Mouse (Mus musculus): ENCODE measurements at regions not wholly inside any gene's neighbourhood (a gene's known extent, or its start where the extent isn't known, plus 50 kb on each side); places are given as distances from the start of the nearest gene placed in this dataset.

- no peak overlapping the region for H3K4me3 ChIP-seq (ENCODE audit: insufficient read depth in 1 of 2, low read depth in 2 of 2, low read length in 2 of 2)
- ATAC-seq (ENCODE audit: insufficient read depth) (no peak), DNase-seq (ENCODE audit: low read depth in 3 of 3, low spot score in 3 of 3) (no peak)
- WGBS (ENCODE audit: insufficient replicate concordance): 66% methylated on average over 9 of the region's 9 CpGs
- no peaks in the 10 kb centered on the region for H3K27me3 ChIP-seq (ENCODE audit: control insufficient read depth, insufficient read depth, low read length)
- H3K4me1 ChIP-seq (replicated peaks; ENCODE audit: control insufficient read depth in 2 of 2, insufficient read depth in 2 of 2, low read length in 1 of 2): no peaks in the 10 kb centered on the region
- no peaks in the 10 kb centered on the region for H3K9me3 ChIP-seq (ENCODE audit: control insufficient read depth, low read length)
- H3K36me3 ChIP-seq (replicated peaks; ENCODE audit: control insufficient read depth, insufficient read depth, low read depth): no peaks in the 10 kb centered on the region
- no peak overlapping the region for H3K4me2 ChIP-seq (ENCODE audit: low read depth)
- no peak overlapping the region for H3K27ac ChIP-seq
- H3K9ac ChIP-seq (replicated peaks): no peak overlapping the region
- no peak for TF ChIP-seq CTCF (IDR thresholded peaks at IDR 0.05; ENCODE audit: low read depth)
- no peak for TF ChIP-seq EP300 (IDR thresholded peaks at IDR 0.05; ENCODE audit: low read depth)
Observed at GRCm38 (mm10) chr14:48046094-48046493, 74.5 kb upstream of the Peli2 start.

- no peaks in the 10 kb centered on the region for H3K27me3 ChIP-seq (ENCODE audit: control insufficient read depth, insufficient read depth, low read length)
- 75% methylated on average over 1 of the region's 1 CpGs for WGBS (ENCODE audit: insufficient replicate concordance)
- no peaks in the 10 kb centered on the region for H3K36me3 ChIP-seq (replicated peaks; ENCODE audit: control insufficient read depth, insufficient read depth, low read depth)
- H3K27ac ChIP-seq: no peak overlapping the region
- no peaks in the 10 kb centered on the region for H3K4me1 ChIP-seq (replicated peaks; ENCODE audit: control insufficient read depth in 2 of 2, insufficient read depth in 2 of 2, low read length in 1 of 2)
- no peaks in the 10 kb centered on the region for H3K9me3 ChIP-seq (ENCODE audit: control insufficient read depth, low read length)
- H3K9ac ChIP-seq (replicated peaks): no peak overlapping the region
- no peak overlapping the region for H3K4me2 ChIP-seq (ENCODE audit: low read depth)
- no peak for TF ChIP-seq CTCF (IDR thresholded peaks at IDR 0.05; ENCODE audit: low read depth)
- no peak for TF ChIP-seq EP300 (IDR thresholded peaks at IDR 0.05; ENCODE audit: low read depth)
- ATAC-seq (ENCODE audit: insufficient read depth) (no peak), DNase-seq (ENCODE audit: low read depth in 3 of 3, low spot score in 3 of 3) (no peak)
- H3K4me3 ChIP-seq (ENCODE audit: insufficient read depth in 1 of 2, low read depth in 2 of 2, low read length in 2 of 2): no peak overlapping the region
Observed at GRCm38 (mm10) chr14:48046831-48047230, 73.8 kb upstream of the Peli2 start.

- Histone ChIP-seq H3K27me3 (ENCODE audit: control insufficient read depth, insufficient read depth, low read length) (no peaks in the 10 kb centered on the region), H3K4me3 (ENCODE audit: insufficient read depth in 1 of 2, low read depth in 2 of 2, low read length in 2 of 2) (no peak overlapping the region), H3K27ac (no peak overlapping the region), H3K36me3 (replicated peaks; ENCODE audit: control insufficient read depth, insufficient read depth, low read depth) (no peaks in the 10 kb centered on the region), H3K9me3 (ENCODE audit: control insufficient read depth, low read length) (no peaks in the 10 kb centered on the region), H3K9ac (replicated peaks) (no peak overlapping the region), H3K4me2 (ENCODE audit: low read depth) (no peak overlapping the region), H3K4me1 (replicated peaks; ENCODE audit: control insufficient read depth in 2 of 2, insufficient read depth in 2 of 2, low read length in 1 of 2) (no peaks in the 10 kb centered on the region)
- ATAC-seq (ENCODE audit: insufficient read depth): no peak
- no peak for TF ChIP-seq CTCF (IDR thresholded peaks at IDR 0.05; ENCODE audit: low read depth)
- TF ChIP-seq EP300 (IDR thresholded peaks at IDR 0.05; ENCODE audit: low read depth): no peak
- no peak for DNase-seq (ENCODE audit: low read depth in 3 of 3, low spot score in 3 of 3)
- 55% methylated on average over 5 of the region's 5 CpGs for WGBS (ENCODE audit: insufficient replicate concordance)
Observed at GRCm38 (mm10) chr14:48049698-48050459, 70.7 kb upstream of the Peli2 start.

- ATAC-seq (ENCODE audit: insufficient read depth) (no peak), DNase-seq (ENCODE audit: low read depth in 3 of 3, low spot score in 3 of 3) (no peak)
- H3K36me3 ChIP-seq (replicated peaks; ENCODE audit: control insufficient read depth, insufficient read depth, low read depth): no peaks in the 10 kb centered on the region
- H3K27me3 ChIP-seq (ENCODE audit: control insufficient read depth, insufficient read depth, low read length): no peaks in the 10 kb centered on the region
- no peak overlapping the region for H3K9ac ChIP-seq (replicated peaks)
- H3K9me3 ChIP-seq (ENCODE audit: control insufficient read depth, low read length): no peaks in the 10 kb centered on the region
- H3K4me1 ChIP-seq (replicated peaks; ENCODE audit: control insufficient read depth in 2 of 2, insufficient read depth in 2 of 2, low read length in 1 of 2): no peaks in the 10 kb centered on the region
- H3K27ac ChIP-seq: no peak overlapping the region
- no peak overlapping the region for H3K4me3 ChIP-seq (ENCODE audit: insufficient read depth in 1 of 2, low read depth in 2 of 2, low read length in 2 of 2)
- WGBS (ENCODE audit: insufficient replicate concordance): 56% methylated on average over 2 of the region's 2 CpGs
- H3K4me2 ChIP-seq (ENCODE audit: low read depth): no peak overlapping the region
- TF ChIP-seq EP300 (IDR thresholded peaks at IDR 0.05; ENCODE audit: low read depth) (no peak), CTCF (IDR thresholded peaks at IDR 0.05; ENCODE audit: low read depth) (no peak)
Observed at GRCm38 (mm10) chr14:48050460-48050760, 70.2 kb upstream of the Peli2 start.

- ATAC-seq (ENCODE audit: insufficient read depth) (no peak), DNase-seq (ENCODE audit: low read depth in 3 of 3, low spot score in 3 of 3) (no peak)
- H3K27ac ChIP-seq: no peak overlapping the region
- no peak overlapping the region for H3K4me2 ChIP-seq (ENCODE audit: low read depth)
- H3K27me3 ChIP-seq (ENCODE audit: control insufficient read depth, insufficient read depth, low read length): no peaks in the 10 kb centered on the region
- no peaks in the 10 kb centered on the region for H3K36me3 ChIP-seq (replicated peaks; ENCODE audit: control insufficient read depth, insufficient read depth, low read depth)
- H3K9me3 ChIP-seq (ENCODE audit: control insufficient read depth, low read length): no peaks in the 10 kb centered on the region
- 39% methylated on average over 3 of the region's 3 CpGs for WGBS (ENCODE audit: insufficient replicate concordance)
- TF ChIP-seq CTCF (IDR thresholded peaks at IDR 0.05; ENCODE audit: low read depth) (no peak), EP300 (IDR thresholded peaks at IDR 0.05; ENCODE audit: low read depth) (no peak)
- H3K4me1 ChIP-seq (replicated peaks; ENCODE audit: control insufficient read depth in 2 of 2, insufficient read depth in 2 of 2, low read length in 1 of 2): no peaks in the 10 kb centered on the region
- H3K9ac ChIP-seq (replicated peaks): no peak overlapping the region
- no peak overlapping the region for H3K4me3 ChIP-seq (ENCODE audit: insufficient read depth in 1 of 2, low read depth in 2 of 2, low read length in 2 of 2)
Observed at GRCm38 (mm10) chr14:48051971-48052370, 68.7 kb upstream of the Peli2 start.

Data from liver, embryonic 14.5 days (tissue).